Mouse (Mus musculus): ENCODE results near the gene Yeats4. TPM values are rescaled to one million over a fixed set of nuclear protein-coding genes. Genes with fewer than 3 reads are reported as not detected.

Gene Yeats4
- total and polyA plus RNA-seq, 3 experiments: 50.3 to 133 (median 110) TPM

GRCm38 (mm10) chr10:117174645-117175044 is 49.7 kb downstream of the Yeats4 start:
- H3K4me2 ChIP-seq (ENCODE audit: insufficient read depth, low read depth, poor library complexity, severe bottlenecking): no peak overlapping the region

GRCm38 (mm10) chr10:117173566-117174438 is 50.5 kb downstream of the Yeats4 start:
- dilution Hi-C loops (cut with MboI; ENCODE audit: extremely low pct_ligation_motif_present, extremely low pct_unique_long_range_greater_than_20kb, low sequenced_read_pairs): no loop called here
- Histone ChIP-seq H3K4me2 (ENCODE audit: insufficient read depth, low read depth, poor library complexity, severe bottlenecking) (no peak overlapping the region; the same call in 1 of the 2 replicates), H3K4me1 (ENCODE audit: control insufficient read depth in 1 of 2, insufficient read depth in 2 of 2) (no peaks in the 10 kb centered on the region), H3K4me3 (replicated peaks in 1 of 3; ENCODE audit: low read depth in 2 of 3, low read length in 2 of 3, poor library complexity in 1 of 3) (no peak overlapping the region), H3K9ac (ENCODE audit: insufficient read depth, low read depth) (no peak overlapping the region), H3K9me3 (replicated peaks; ENCODE audit: low read length) (no peaks in the 10 kb centered on the region), H3K36me3 (replicated peaks in 1 of 2; ENCODE audit: control insufficient read depth in 1 of 2, insufficient read depth in 1 of 2, low read length in 1 of 2) (no peaks in the 10 kb centered on the region), H3K79me2 (replicated peaks; ENCODE audit: control insufficient read depth, extremely low read depth, insufficient read depth, poor library complexity, severe bottlenecking) (no peaks in the 10 kb centered on the region), H3K27me3 (replicated peaks) (no peaks in the 10 kb centered on the region), H3K27ac (ENCODE audit: insufficient read depth, low read depth) (no peak overlapping the region)
- TF ChIP-seq RCOR1 (conservative IDR thresholded peaks at IDR 0.05; ENCODE audit: low read depth, low read length): no peak
- no peak for TF ChIP-seq BHLHE40 (IDR thresholded peaks at IDR 0.05; ENCODE audit: low read depth, low read length)
- no peak for TF ChIP-seq NRF1 (IDR thresholded peaks at IDR 0.05; ENCODE audit: low read depth, low read length)
- no peak for TF ChIP-seq MAFK (IDR thresholded peaks at IDR 0.05; ENCODE audit: insufficient replicate concordance, low read length)
- TF ChIP-seq ETS1 (conservative IDR thresholded peaks at IDR 0.05; ENCODE audit: low read depth, low read length): no peak
- no peak for TF ChIP-seq EP300 (IDR thresholded peaks at IDR 0.05; ENCODE audit: low read length)
- no peak for TF ChIP-seq GABPA (IDR thresholded peaks at IDR 0.05; ENCODE audit: insufficient replicate concordance, low read depth, low read length)
- TF ChIP-seq PAX5 (IDR thresholded peaks at IDR 0.05; ENCODE audit: low read length): no peak
- no peak for TF ChIP-seq NELFE (IDR thresholded peaks at IDR 0.05; ENCODE audit: low read depth, low read length)
- TF ChIP-seq KAT2A (IDR thresholded peaks at IDR 0.05; ENCODE audit: insufficient replicate concordance, low read length): no peak
- TF ChIP-seq TBP (conservative IDR thresholded peaks at IDR 0.05; ENCODE audit: low read depth, low read length): no peak
- no peak for TF ChIP-seq ZMIZ1 (IDR thresholded peaks at IDR 0.05; ENCODE audit: low read depth, low read length)
- TF ChIP-seq TCF12 (IDR thresholded peaks at IDR 0.05; ENCODE audit: low read depth, low read length): no peak
- TF ChIP-seq MAZ (IDR thresholded peaks at IDR 0.05; ENCODE audit: low read depth, low read length): no peak
- no peak for TF ChIP-seq USF2 (conservative IDR thresholded peaks at IDR 0.05; ENCODE audit: low read depth, low read length)
- TF ChIP-seq ZKSCAN1 (IDR thresholded peaks at IDR 0.05; ENCODE audit: borderline replicate concordance, low read depth, low read length): no peak
- TF ChIP-seq HCFC1 (IDR thresholded peaks at IDR 0.05; ENCODE audit: low read depth, low read length): no peak
- no peak for TF ChIP-seq JUN (IDR thresholded peaks at IDR 0.05; ENCODE audit: insufficient read depth, low read depth, low read length)
- TF ChIP-seq E2F4 (IDR thresholded peaks at IDR 0.05; ENCODE audit: insufficient replicate concordance, low read depth, low read length): no peak
- TF ChIP-seq UBTF (IDR thresholded peaks at IDR 0.05; ENCODE audit: low read depth, low read length): no peak
- in situ Hi-C loops (cut with MboI; ENCODE audit: low pct_ligation_motif_present, low pct_unique_long_range_greater_than_20kb, low sequenced_read_pairs): no loop called here
- no peak for DNase-seq (ENCODE audit: extremely low read depth)

More at GRCm38 (mm10) chr10:117174645-117175044, 49.7 kb downstream of the Yeats4 start:
- Histone ChIP-seq H3K4me1 (ENCODE audit: control insufficient read depth in 1 of 2, insufficient read depth in 2 of 2) (no peaks in the 10 kb centered on the region), H3K36me3 (replicated peaks in 1 of 2; ENCODE audit: control insufficient read depth in 1 of 2, insufficient read depth in 1 of 2, low read length in 1 of 2) (no peaks in the 10 kb centered on the region), H3K27ac (ENCODE audit: insufficient read depth, low read depth) (no peak overlapping the region), H3K4me3 (replicated peaks in 1 of 3; ENCODE audit: low read depth in 2 of 3, low read length in 2 of 3, poor library complexity in 1 of 3) (no peak overlapping the region), H3K79me2 (replicated peaks; ENCODE audit: control insufficient read depth, extremely low read depth, insufficient read depth, poor library complexity, severe bottlenecking) (no peaks in the 10 kb centered on the region), H3K9ac (ENCODE audit: insufficient read depth, low read depth) (no peak overlapping the region), H3K27me3 (replicated peaks) (no peaks in the 10 kb centered on the region), H3K9me3 (replicated peaks; ENCODE audit: low read length) (no peaks in the 10 kb centered on the region)
- no peak for DNase-seq (ENCODE audit: extremely low read depth)
- in situ Hi-C loops (cut with MboI; ENCODE audit: low pct_ligation_motif_present, low pct_unique_long_range_greater_than_20kb, low sequenced_read_pairs) (no loop called here), dilution Hi-C loops (cut with MboI; ENCODE audit: extremely low pct_ligation_motif_present, extremely low pct_unique_long_range_greater_than_20kb, low sequenced_read_pairs) (no loop called here)
- no peak for TF ChIP-seq JUN (IDR thresholded peaks at IDR 0.05; ENCODE audit: insufficient read depth, low read depth, low read length)
- TF ChIP-seq MEF2A (IDR thresholded peaks at IDR 0.05; ENCODE audit: borderline replicate concordance, low read depth, low read length): no peak
- no peak for TF ChIP-seq HCFC1 (IDR thresholded peaks at IDR 0.05; ENCODE audit: low read depth, low read length)
- TF ChIP-seq POLR2A (IDR thresholded peaks at IDR 0.05; ENCODE audit: low read depth, low read length): no peak
- TF ChIP-seq IRF4 (IDR thresholded peaks at IDR 0.05; ENCODE audit: low read depth, low read length): no peak
- no peak for TF ChIP-seq RCOR1 (conservative IDR thresholded peaks at IDR 0.05; ENCODE audit: low read depth, low read length)
- TF ChIP-seq EP300 (IDR thresholded peaks at IDR 0.05; ENCODE audit: low read length): no peak
- no peak for TF ChIP-seq ZNF384 (IDR thresholded peaks at IDR 0.05; ENCODE audit: low read depth, low read length)
- no peak for TF ChIP-seq ETS1 (conservative IDR thresholded peaks at IDR 0.05; ENCODE audit: low read depth, low read length)
- no peak for TF ChIP-seq ZC3H11A (IDR thresholded peaks at IDR 0.05; ENCODE audit: low read depth, low read length)
- no peak for TF ChIP-seq CHD2 (IDR thresholded peaks at IDR 0.05; ENCODE audit: low read length)
- TF ChIP-seq CTCF (conservative IDR thresholded peaks at IDR 0.05 in 1 of 2, IDR thresholded peaks at IDR 0.05 in 1 of 2; ENCODE audit: low read depth in 2 of 2, low read length in 2 of 2): no peak
- no peak for TF ChIP-seq ELF1 (IDR thresholded peaks at IDR 0.05; ENCODE audit: low read depth, low read length)
- TF ChIP-seq MAFK (IDR thresholded peaks at IDR 0.05; ENCODE audit: insufficient replicate concordance, low read length): no peak
- TF ChIP-seq USF1 (IDR thresholded peaks at IDR 0.05; ENCODE audit: low read depth, low read length): no peak
- TF ChIP-seq JUND (conservative IDR thresholded peaks at IDR 0.05; ENCODE audit: low read depth, low read length): no peak
- no peak for TF ChIP-seq E2F4 (IDR thresholded peaks at IDR 0.05; ENCODE audit: insufficient replicate concordance, low read depth, low read length)
- no peak for TF ChIP-seq USF2 (conservative IDR thresholded peaks at IDR 0.05; ENCODE audit: low read depth, low read length)
